Mouse (Mus musculus): ENCODE data around the gene Pnrc2.

Pnrc2 gene

DNA sequence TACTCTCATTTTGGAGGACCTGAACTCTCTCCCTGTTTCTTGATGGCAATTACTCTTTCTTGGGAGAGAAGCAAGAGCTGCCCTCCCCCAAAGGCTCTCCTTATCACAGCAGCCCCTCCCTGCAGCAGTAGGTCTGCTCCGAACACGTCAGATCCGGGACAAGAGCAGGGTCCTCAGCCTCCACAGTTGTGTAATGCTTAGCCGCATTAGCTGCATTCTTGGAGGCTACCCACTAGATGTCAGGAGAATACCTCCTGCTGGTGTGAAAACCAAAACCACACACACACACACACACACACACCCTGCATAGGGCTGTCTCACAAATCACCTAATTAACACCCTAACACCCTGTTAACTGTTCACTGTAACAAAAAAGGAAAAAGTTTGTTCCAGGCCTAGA, 19.2 kb upstream of the Pnrc2 start:
- DNase-seq (ENCODE audit: low read depth, low spot score), result no peak

- DNase-seq (ENCODE audit: low read depth, low spot score), result no peak
Observed at GRCm38 (mm10) chr4:135891539-135891938, 17.9 kb upstream of the Pnrc2 start.

- DNase-seq (ENCODE audit: low read depth, low spot score), result no peak
Observed at GRCm38 (mm10) chr4:135889884-135890283, 16.2 kb upstream of the Pnrc2 start.

DNA sequence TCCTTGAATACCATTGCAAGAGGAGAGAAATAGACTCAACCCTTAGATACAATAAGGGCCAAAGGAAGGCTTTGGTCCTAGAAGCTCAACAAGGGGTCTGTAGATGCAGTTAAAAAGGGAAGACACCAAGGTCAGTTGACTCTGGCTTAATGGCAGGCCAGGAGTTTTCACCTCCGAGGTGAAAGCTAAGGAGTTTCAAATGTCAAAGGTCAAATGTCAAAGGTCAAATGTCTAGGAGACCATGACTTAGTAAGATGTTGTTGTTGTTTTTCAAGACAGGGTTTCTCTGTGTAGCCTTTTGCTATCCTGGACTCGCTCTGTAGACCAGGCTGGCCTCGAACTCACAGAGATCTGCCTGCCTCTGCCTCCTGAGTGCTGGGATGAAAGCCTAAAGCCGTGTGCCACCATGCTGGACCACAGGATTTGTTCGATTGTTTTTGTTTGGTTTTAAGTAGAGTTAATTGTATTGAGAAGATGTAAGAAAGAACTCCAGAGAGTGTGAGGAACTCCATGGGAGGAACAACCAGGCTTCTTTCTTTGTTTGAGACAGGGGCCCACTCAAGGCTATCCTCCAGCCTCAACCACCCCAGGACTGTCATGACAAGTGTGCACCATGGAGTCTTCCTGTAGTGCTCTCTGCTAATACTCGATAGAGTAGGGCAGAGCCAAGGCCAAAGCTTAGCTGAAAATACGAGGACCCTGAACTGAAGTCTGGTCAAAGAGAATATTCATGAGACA, 15.7 kb upstream of the Pnrc2 start:
- DNase-seq (ENCODE audit: low read depth, low spot score), result no peak

DNA sequence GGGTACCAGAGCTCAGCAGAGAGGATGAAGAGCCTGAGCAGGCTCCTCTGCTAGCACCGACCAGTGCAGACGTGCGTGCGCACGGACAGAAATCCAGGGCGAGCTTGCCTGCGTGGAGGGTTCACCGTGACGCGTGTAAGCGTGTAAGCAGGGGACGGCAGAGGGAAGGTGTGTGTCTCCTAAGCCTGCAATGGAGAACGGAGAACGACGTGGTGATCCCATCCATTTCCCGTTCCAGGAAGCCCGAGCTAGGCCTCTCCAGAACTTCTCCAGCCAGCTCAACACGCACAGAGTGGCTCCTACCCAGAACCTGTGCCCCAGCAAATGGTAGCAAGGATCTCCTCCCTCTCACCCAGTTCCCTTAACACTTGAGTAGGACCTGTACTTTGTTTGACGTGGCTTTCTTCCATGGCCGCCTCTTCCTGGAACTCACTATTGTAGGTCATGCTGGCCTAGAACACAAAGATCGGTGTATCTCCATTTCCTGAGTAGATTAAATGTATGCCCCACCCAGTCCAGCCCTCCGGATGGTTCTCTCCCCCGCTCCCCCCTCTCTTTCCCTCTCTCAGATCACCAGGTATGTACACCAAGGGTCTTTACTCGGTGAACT, 14.9 kb upstream of the Pnrc2 start:
- no peak for DNase-seq (ENCODE audit: low read depth, low spot score)

DNA sequence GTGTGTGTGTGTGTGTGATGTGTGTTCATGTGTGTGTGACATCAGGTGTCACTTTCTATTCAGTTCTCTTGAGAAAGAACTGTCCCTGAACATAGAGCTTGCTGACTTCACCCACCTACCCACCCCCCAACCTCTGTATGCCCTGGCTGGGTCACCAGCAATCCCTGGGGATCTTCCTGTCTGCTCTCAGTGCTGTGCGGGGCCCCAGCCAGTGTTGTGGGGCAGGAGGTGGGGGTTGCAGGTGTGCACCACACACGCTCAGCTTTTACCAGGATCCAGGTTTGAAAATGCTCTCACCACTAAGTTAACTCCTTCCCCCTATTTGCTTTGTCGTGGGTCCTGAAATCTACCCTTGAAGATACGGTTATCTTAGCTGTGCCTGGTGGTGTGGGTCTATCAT, 12.5 kb upstream of the Pnrc2 start:
- DNase-seq (ENCODE audit: low read depth, low spot score), result no peak

DNA sequence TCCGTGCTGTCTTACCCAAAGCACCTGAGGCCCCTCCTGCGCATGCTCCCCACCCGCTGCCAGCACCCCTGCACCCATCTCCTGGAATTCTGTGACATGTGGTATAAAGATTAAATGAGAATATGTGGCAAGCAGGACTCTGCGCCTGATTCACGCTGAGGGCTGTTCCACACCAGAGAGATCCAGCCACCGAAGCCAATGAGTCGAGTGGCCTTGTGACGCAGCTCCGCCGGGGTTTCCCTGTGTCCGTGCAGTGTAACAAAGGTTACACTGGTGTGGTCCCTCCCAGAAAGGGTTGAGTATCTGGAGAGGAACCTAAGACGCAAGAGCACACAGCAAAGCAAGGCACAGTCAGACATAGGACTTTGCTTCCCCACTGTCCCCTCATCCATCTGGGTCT, 12.0 kb upstream of the Pnrc2 start:
- no peak for DNase-seq (ENCODE audit: low read depth, low spot score)

DNA sequence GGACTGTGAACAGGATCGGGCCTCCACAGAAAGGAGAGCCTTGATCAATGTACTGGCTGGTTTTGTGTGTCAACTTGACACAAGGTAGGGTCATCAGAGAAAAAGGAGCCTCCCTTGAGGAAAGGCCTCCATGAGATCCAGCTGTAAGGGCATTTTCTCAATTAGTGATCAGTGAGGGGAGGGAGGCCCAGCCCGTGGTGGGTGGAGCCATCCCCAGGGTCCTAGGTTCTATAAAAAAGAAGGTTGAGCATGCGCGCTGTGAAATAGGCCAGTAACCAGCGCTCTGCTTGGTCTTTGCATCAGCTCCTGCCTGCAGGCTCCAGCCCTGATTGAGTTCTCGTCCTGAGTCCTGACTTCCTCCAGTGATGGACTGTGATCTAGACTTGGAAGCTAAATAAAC, 10.9 kb upstream of the Pnrc2 start:
- no peak for DNase-seq (ENCODE audit: low read depth, low spot score)

DNA sequence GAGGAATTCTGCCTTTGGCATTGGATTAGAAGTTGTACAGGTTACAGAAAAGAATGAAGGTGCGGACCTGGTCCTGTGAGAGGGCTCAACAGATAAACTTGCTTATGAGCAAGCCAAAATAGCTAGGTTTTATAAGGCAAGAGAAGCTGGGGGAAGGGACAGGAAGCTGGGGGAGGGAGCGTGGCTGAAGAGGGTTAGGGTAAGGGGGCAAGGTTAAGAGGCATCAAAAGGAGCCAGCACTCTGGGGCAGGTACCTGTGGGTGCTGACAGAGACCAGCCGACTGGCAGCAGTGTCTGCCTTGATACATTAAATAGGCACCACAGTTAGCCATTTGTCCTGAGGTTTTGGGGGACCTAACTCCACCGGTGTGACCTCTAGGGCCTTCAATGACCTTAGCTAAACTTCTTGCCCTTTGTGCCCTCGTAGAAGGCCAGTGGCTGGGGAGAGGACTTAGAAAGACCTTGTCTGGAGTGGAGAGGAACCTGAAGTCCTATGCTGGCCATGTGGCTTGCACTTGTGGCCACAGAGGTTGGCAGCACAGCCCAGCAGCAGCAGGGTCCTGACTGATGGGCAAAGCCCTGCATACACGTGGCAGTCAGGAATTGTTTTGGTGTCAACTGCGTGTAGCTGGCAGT, 10.3 kb upstream of the Pnrc2 start:
- no peak for DNase-seq (ENCODE audit: low read depth, low spot score)

GRCm38 (mm10) chr4:135883401-135883851, 9.8 kb upstream of the Pnrc2 start:
- no peak for DNase-seq (ENCODE audit: low read depth, low spot score)

DNA sequence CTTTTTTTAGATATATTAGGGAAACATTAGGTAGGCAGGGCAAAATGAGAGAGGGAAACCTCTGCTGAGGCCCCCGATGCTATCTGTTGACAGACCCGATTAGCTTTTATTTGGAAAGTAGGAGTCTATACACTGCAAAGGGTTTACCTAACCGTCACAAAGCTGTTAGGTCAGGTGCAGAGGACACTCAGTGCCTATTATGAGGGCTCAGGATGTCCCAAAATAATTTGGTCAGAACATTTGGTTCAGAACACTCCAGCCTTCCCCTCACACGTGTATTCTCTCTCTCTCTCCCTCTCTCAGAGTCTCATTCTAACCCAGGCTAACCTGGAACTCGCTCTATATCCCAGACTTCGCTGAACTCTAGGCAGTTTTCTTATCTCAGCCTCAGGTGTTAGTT, 8.4 kb upstream of the Pnrc2 start:
- no peak for DNase-seq (ENCODE audit: low read depth, low spot score)

DNA sequence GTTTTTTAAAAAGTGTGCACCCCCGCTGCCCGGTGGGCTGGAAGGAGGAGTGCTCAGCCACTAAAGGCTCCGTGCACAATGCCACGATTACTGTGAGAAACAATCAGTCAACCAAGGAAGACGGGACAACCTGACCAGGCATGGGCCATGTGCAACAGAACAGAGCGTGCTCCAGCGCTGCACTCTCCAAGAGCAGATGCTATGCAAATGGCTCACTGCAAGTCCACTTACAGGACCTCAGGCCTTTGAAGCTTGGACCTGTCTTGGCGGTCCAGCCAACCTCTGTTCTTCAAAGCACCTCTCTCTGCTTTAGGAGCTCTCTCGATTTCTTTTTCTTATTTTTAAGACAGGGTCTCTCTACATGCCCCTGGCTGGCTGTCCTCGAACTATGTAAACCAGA, 6.9 kb upstream of the Pnrc2 start:
- DNase-seq (ENCODE audit: low read depth, low spot score), result no peak

DNA sequence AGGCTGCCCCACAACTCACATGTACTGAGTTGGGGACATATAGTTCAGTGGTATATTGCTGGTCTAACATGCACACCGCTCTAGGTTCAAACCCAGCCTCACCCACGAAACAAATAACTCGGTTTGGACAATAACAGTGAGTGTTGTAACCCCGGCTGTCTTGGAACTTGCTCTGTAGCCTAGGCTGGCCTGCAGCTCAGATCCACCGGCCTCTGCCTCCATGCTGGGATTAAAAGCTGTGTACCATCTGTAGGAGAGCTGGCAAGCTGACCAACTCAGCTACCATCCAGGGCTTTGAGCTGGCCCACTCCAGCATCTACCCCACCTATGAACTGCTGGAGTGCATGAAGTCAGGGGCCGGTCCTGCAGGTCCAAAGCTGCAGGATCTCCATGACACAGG, 6.4 kb upstream of the Pnrc2 start:
- no peak for DNase-seq (ENCODE audit: low read depth, low spot score)

DNA sequence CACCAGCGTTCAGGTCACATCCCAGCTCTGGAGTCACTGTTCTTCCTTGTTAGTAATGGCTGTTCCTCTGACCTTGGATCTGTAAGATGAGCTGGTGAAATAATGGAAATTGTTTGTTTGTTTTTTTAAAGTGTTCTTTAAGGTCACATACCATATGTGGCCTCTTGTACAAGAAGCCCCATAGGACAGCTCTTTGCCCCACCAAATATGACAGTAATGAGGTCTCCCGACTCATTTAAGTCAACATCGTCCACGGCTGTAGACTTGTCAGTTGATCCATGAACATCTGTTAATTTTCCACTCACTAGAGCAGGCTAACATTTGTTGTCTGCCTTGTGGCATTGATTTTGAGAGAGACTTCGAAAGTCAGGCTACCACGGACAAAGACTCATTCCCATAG, 5.4 kb upstream of the Pnrc2 start:
- no peak for DNase-seq (ENCODE audit: low read depth, low spot score)

- DNase-seq (ENCODE audit: low read depth, low spot score), result no peak
Observed at GRCm38 (mm10) chr4:135877742-135878141, 4.1 kb upstream of the Pnrc2 start.

DNA sequence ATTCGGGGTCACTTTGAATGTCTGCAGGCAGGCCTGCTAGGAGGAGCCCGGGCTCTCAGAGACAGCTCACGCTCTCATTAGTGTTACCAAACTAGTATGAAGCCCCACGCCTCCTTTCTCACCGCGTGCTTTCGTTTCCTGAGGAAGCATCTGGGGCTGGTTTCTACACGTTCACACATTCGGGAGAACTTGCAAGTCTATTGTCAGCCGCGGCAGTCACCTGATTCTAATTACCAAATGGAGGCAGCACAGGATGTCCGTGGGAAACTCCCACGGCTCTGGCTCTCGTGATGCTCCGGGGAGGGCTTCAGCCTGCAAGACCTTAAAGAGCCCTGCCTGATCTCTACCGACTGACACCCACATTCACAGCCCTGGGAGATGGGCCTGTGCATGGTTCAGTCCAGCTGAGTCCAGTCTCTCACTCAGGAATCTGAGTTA, 3.0 kb upstream of the Pnrc2 start:
- no peak for DNase-seq (ENCODE audit: low read depth, low spot score)

- no peak for DNase-seq (ENCODE audit: low read depth, low spot score)
Observed at GRCm38 (mm10) chr4:135875991-135876582, 2.4 kb upstream of the Pnrc2 start.

DNA sequence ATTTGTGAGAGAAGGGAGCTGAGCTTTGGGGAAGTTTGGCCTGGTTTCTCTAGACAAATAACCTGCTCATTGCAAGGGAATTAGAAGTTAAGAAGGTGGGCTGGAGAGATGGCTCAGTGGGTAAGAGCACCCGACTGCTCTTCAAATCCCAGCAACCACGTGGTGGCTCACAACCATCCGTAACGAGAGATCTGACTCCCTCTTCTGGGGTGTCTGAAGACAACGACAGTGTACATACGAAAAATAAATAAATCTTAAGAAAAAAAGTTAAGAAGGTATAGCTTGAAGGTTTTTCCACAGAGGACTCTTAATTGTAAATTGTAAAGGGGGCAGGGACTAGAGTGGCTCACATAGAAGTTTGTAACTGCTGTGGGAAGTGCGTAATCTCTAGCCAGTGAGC, 1.9 kb upstream of the Pnrc2 start:
- DNase-seq (ENCODE audit: low read depth, low spot score), result no peak

GRCm38 (mm10) chr4:135874564-135875535, 1.2 kb upstream of the Pnrc2 start:
- no peak for DNase-seq (ENCODE audit: low read depth, low spot score)

DNA sequence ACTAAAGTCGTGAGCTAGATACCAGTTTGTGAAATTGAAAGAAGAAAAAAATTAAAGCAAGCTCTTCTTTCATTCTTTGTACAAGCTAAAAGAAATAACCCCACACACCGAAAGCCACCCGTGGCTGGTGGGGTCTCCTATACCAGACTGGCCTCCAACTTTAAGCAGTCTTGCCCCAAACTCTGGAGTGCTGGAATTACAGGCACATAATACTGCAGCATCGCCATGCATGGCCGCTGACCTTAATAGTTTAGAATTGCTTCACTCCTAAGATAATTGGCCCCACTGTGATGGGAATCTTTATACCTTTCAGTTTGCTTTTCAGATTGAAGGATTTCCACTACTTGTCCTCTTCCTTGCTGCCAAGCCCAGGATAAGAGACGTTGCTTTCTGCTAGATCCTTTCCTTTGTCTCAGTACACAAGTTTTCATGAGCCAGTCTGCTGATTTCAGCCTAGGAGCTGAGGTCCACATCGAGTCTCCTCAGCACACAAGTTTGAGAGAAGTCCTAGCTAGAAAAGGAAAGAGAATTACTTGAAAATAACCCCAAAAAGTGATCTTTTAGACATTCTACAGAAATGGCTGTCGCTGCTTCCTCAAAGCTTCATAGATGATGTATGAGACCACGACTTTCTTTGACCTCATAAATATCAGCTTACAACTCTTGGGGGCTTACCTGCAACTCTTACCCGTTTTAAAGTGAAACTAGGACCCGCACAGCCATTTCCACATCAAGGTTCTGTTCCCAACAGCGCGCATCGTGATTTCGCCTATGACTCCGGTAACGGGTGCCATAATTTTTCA, 860 bp downstream of the Pnrc2 start:
- no peak for DNase-seq (ENCODE audit: low read depth, low spot score)

DNA sequence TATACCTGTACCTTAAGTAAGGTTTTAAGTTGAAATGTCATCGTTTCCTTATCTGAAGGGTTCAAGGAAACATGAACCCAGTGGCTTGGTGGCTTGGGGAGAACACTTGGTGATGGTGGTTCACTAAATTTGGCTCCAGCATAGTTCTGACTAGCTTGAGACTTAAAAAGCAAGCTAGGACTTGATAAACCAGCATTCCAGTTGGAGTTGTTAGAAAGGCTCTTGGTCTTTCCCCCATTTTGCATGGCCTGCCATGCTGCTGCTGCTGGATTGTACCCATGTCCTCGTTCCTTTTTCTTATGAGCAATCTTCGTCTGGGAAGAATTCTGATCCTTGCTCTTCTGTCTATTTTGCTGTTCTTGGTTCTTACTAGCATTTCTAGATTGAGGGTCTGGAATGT, 1.6 kb downstream of the Pnrc2 start:
- DNase-seq (ENCODE audit: low read depth, low spot score), result no peak
